In genomic region chr5:132089496-132090250, GRCm38 (mm10) we compare ENCODE assay signal across 20 mouse cellular contexts.
DNase-seq lines count a peak whose midpoint lies in the region; ATAC-seq and TF ChIP-seq lines count a peak whose summit lies in the region.
"Had no signal": no experiment of that assay in that cellular context is flagged by ENCODE, and none has a peak within 500 bp of the region (broad histone marks: within the 10 kb centered on the region; RNA-seq: fewer than 3 reads in every experiment).

No protein-coding gene starts in this region.

- WGBS in forebrain, embryonic 12.5 days = 72% methylated on average over 10 of the region's 10 CpGs
- 78% methylated on average over 10 of the region's 10 CpGs for WGBS in forebrain, embryonic 10.5 days
- 79% methylated on average over 10 of the region's 10 CpGs for WGBS in neural tube, embryonic 11.5 days
- 59% methylated on average over 10 of the region's 10 CpGs for WGBS in neural tube, embryonic 15.5 days
- 59% methylated on average over 10 of the region's 10 CpGs for WGBS in liver, adult 2 months

- no peaks in the 10 kb centered on the region for H3K9me3 ChIP-seq in forebrain, embryonic 12.5 days
- H3K9me3 ChIP-seq in forebrain, embryonic 10.5 days = no peaks in the 10 kb centered on the region
- no peaks in the 10 kb centered on the region for H3K9me3 ChIP-seq in neural tube, embryonic 11.5 days (ENCODE audit: control insufficient read depth, low read length)
- no peaks in the 10 kb centered on the region for H3K9me3 ChIP-seq in neural tube, embryonic 15.5 days (replicated peaks)
- H3K9me3 ChIP-seq: heart, embryonic 13.5 days had no signal

- DNase-seq in forebrain, embryonic 10.5 days (ENCODE audit: extremely low spot score, low spot score) = no peak
- DNase-seq in neural tube, embryonic 11.5 days (ENCODE audit: low spot score) = peak; percentile 13
- DNase-seq in liver, adult 2 months (ENCODE audit: extremely low read depth, low read depth, low spot score) = peak; percentile 61
- DNase-seq in lung, postnatal 4 days = no peak
- no peak for DNase-seq in gastrocnemius, postnatal 10 days
- no peak for DNase-seq in heart, adult 9 months (ENCODE audit: low spot score in 2 of 2)
- DNase-seq: cerebellum, adult 11 months; gastrocnemius, postnatal 36 days; heart, postnatal 4 days; kidney, adult 18-20 months; kidney, postnatal 25 days; layer of hippocampus, postnatal 36 days; left cerebral cortex, postnatal 4 days; lung, adult 2 months; spleen, adult 18-20 months; thymus, postnatal 36 days had no signal

- peak overlapping the region; percentile 42 for H3K27ac ChIP-seq in forebrain, embryonic 12.5 days
- H3K27ac ChIP-seq in forebrain, embryonic 10.5 days = no peak overlapping the region
- H3K27ac ChIP-seq in neural tube, embryonic 11.5 days (ENCODE audit: low read depth, low read length) = no peak overlapping the region
- no peak overlapping the region for H3K27ac ChIP-seq in neural tube, embryonic 15.5 days (replicated peaks)
- H3K27ac ChIP-seq in liver, adult 2 months (replicated peaks; ENCODE audit: insufficient read depth, low read depth, low read length) = no peak overlapping the region
- H3K27ac ChIP-seq: heart, embryonic 13.5 days; macrophage had no signal

- H3K27me3 ChIP-seq in forebrain, embryonic 12.5 days = 0 out of 2 replicates have a peak, but pooled peaks cover 3% of the 10 kb centered on the region
- H3K27me3 ChIP-seq in forebrain, embryonic 10.5 days (ENCODE audit: poor library complexity, severe bottlenecking) = peaks cover 7% of the 10 kb centered on the region; the same call in 1 of the 2 replicates
- no peaks in the 10 kb centered on the region for H3K27me3 ChIP-seq in neural tube, embryonic 11.5 days (ENCODE audit: control insufficient read depth, insufficient read depth, low read length)
- H3K27me3 ChIP-seq in neural tube, embryonic 15.5 days (replicated peaks) = no peaks in the 10 kb centered on the region
- no peaks in the 10 kb centered on the region for H3K27me3 ChIP-seq in liver, adult 2 months (ENCODE audit: control insufficient read depth, insufficient read depth, low read length)
- H3K27me3 ChIP-seq: heart, embryonic 13.5 days had no signal

- ATAC-seq in forebrain, embryonic 12.5 days (ENCODE audit: low FRiP score) = peak; percentile 57; the same call in 1 of the 2 replicates
- ATAC-seq in neural tube, embryonic 11.5 days (ENCODE audit: insufficient read depth, low FRiP score, low TSS enrichment) = no peak
- no peak for ATAC-seq in neural tube, embryonic 15.5 days (ENCODE audit: low FRiP score)

- H3K9ac ChIP-seq in forebrain, embryonic 12.5 days = no peak overlapping the region
- no peak overlapping the region for H3K9ac ChIP-seq in neural tube, embryonic 11.5 days (ENCODE audit: low read length)
- H3K9ac ChIP-seq in neural tube, embryonic 15.5 days (replicated peaks) = no peak overlapping the region
- no peak overlapping the region for H3K9ac ChIP-seq in liver, adult 2 months (ENCODE audit: low read depth, low read length)
- H3K9ac ChIP-seq: heart, embryonic 13.5 days had no signal

- no peak for TF ChIP-seq POLR2A in liver, adult 2 months (IDR thresholded peaks at IDR 0.05; ENCODE audit: extremely low read depth, insufficient read depth, low read length)

- no peaks in the 10 kb centered on the region for H3K79me2 ChIP-seq in liver, adult 2 months (ENCODE audit: control insufficient read depth, insufficient read depth, low read length)

- H3K4me3 ChIP-seq in forebrain, embryonic 12.5 days (replicated peaks) = no peak overlapping the region
- H3K4me3 ChIP-seq in forebrain, embryonic 10.5 days = no peak overlapping the region
- no peak overlapping the region for H3K4me3 ChIP-seq in neural tube, embryonic 11.5 days (ENCODE audit: low read depth, low read length)
- H3K4me3 ChIP-seq in neural tube, embryonic 15.5 days (replicated peaks) = no peak overlapping the region
- H3K4me3 ChIP-seq in liver, adult 2 months (ENCODE audit: insufficient read depth, low read depth, low read length) = no peak overlapping the region
- H3K4me3 ChIP-seq: heart, embryonic 13.5 days had no signal

- no peak overlapping the region for H3K4me2 ChIP-seq in forebrain, embryonic 12.5 days
- no peak overlapping the region for H3K4me2 ChIP-seq in neural tube, embryonic 11.5 days (ENCODE audit: low read depth)
- no peak overlapping the region for H3K4me2 ChIP-seq in neural tube, embryonic 15.5 days
- H3K4me2 ChIP-seq: heart, embryonic 13.5 days had no signal

- no peaks in the 10 kb centered on the region for H3K36me3 ChIP-seq in forebrain, embryonic 12.5 days (replicated peaks)
- no peaks in the 10 kb centered on the region for H3K36me3 ChIP-seq in forebrain, embryonic 10.5 days (replicated peaks)
- no peaks in the 10 kb centered on the region for H3K36me3 ChIP-seq in neural tube, embryonic 11.5 days (ENCODE audit: control insufficient read depth, insufficient read depth, low read length)
- no peaks in the 10 kb centered on the region for H3K36me3 ChIP-seq in neural tube, embryonic 15.5 days
- H3K36me3 ChIP-seq in liver, adult 2 months (ENCODE audit: control insufficient read depth, insufficient read depth, low read length) = no peaks in the 10 kb centered on the region
- H3K36me3 ChIP-seq: heart, embryonic 13.5 days had no signal

- no peak for TF ChIP-seq CTCF in liver, adult 2 months (IDR thresholded peaks at IDR 0.05; ENCODE audit: low read depth, low read length)

- H3K4me1 ChIP-seq in forebrain, embryonic 12.5 days = peaks cover 23% of the 10 kb centered on the region
- peaks cover 29% of the 10 kb centered on the region for H3K4me1 ChIP-seq in forebrain, embryonic 10.5 days
- no peaks in the 10 kb centered on the region for H3K4me1 ChIP-seq in neural tube, embryonic 11.5 days (ENCODE audit: control insufficient read depth, insufficient read depth, low read length)
- peaks cover 9% of the 10 kb centered on the region for H3K4me1 ChIP-seq in neural tube, embryonic 15.5 days
- H3K4me1 ChIP-seq in liver, adult 2 months (ENCODE audit: control insufficient read depth, insufficient read depth, low read length) = no peaks in the 10 kb centered on the region; the same call in 1 of the 2 replicates

Comparison
In these comparisons a context has a peak if more than half of its experiments do, and no peak if none do; other contexts are left out.
1. DNase-seq: peak in neural tube, embryonic 11.5 days (single experiment) and liver, adult 2 months (single experiment); none in forebrain, embryonic 10.5 days (single experiment), lung, postnatal 4 days (0 of 2), gastrocnemius, postnatal 10 days (single experiment) and heart, adult 9 months (0 of 2).